Mouse (Mus musculus): ENCODE results near the gene Sema3f. TPM values are rescaled to one million over a fixed set of nuclear protein-coding genes. Genes with fewer than 3 reads are reported as not detected.
A peak's percentile ranks its signal among the peaks of the same experiment; 100 is the strongest.

Sema3f gene
- polyA plus RNA-seq, 1 experiment from 2014 or later, result 11.9 TPM

DNA sequence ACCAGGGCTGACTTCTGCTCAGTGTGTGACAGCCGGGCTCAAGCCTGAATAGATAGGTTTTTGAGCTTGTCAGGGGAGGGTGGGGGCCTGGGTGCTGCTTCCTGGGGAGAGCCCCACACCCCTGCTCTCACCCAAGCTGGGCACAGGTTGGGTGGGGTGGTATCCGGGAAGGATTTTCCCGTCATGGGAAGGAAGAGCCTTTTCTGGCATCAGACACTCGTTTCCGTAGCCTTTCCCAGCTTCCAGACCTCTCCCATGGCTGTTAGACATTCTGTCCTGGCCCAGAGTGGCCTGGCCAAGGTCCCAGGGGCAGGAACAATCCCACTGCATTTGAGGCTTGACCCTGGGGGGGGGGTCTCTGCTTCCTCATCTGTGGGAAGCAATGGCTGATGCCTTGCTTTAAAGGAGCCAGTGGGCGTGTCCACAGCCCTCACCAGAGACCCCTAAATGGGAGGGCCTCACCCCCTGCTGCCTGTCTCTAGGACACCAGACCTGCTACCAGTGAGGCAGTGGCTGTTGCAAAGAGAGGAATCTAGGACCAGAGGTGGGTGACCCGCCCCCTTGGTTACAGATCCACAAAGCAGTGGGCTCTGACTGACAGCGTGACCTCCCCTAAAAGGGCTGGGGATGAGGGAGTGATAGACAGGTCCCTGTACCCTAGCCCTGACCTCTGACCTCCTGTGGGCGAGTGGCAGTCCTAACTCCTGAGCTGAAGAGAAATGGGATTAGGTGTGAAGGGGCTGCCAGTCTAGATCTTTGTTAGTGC is 13.2 kb downstream of the Sema3f start:
- 7% methylated on average over 9 of the region's 9 CpGs for WGBS
- H3K9me3 ChIP-seq (ENCODE audit: control insufficient read depth, low read length), result no peaks in the 10 kb centered on the region
- DNase-seq (ENCODE audit: low spot score, missing footprints), result peak; percentile 93
- H3K36me3 ChIP-seq (ENCODE audit: control insufficient read depth, insufficient read depth, low read length), result peaks cover 4% of the 10 kb centered on the region; the same call in 1 of the 2 replicates
- peak overlapping the region; percentile 81 for H3K27ac ChIP-seq (ENCODE audit: low read depth, low read length)
- peaks cover 67% of the 10 kb centered on the region for H3K4me1 ChIP-seq (ENCODE audit: control insufficient read depth, insufficient read depth, low read length)
- H3K27me3 ChIP-seq (ENCODE audit: control insufficient read depth, insufficient read depth, low read length), result no peaks in the 10 kb centered on the region
- peak overlapping the region; percentile 36; the same call in 1 of the 2 replicates for H3K9ac ChIP-seq (ENCODE audit: low read length)
- ATAC-seq (ENCODE audit: low FRiP score), result peak; percentile 26
- peak overlapping the region; percentile 32; the same call in 1 of the 2 replicates for H3K4me2 ChIP-seq
- no peak overlapping the region for H3K4me3 ChIP-seq (ENCODE audit: low read depth, low read length)

DNA sequence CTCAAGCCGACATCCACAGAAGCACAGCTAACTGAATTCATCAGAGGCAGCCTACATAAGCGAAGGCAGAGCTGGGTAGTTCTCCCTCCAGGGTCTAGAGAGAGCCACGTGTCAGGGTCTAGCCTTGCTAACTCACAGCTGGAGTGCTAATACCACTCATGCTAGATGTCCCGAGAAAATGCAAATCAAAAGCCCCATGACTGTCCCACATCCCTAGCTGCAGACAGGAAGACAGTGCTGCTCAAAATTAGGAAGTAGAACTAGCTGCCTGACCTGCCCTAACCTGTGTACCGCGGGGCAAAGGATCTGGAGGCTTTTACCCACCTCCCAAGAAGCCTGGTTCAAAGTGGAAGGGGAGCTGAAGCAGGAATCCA is 14.2 kb downstream of the Sema3f start:
- peaks cover 67% of the 10 kb centered on the region for H3K4me1 ChIP-seq (ENCODE audit: control insufficient read depth, insufficient read depth, low read length)
- peak overlapping the region; percentile 81 for H3K27ac ChIP-seq (ENCODE audit: low read depth, low read length)
- peak; percentile 83 for DNase-seq (ENCODE audit: low spot score, missing footprints)
- WGBS, result 35% methylated on average over 6 of the region's 6 CpGs
- H3K9ac ChIP-seq (ENCODE audit: low read length), result no peak overlapping the region
- H3K9me3 ChIP-seq (ENCODE audit: control insufficient read depth, low read length), result no peaks in the 10 kb centered on the region
- ATAC-seq (ENCODE audit: low FRiP score), result no peak
- no peaks in the 10 kb centered on the region for H3K27me3 ChIP-seq (ENCODE audit: control insufficient read depth, insufficient read depth, low read length)
- H3K36me3 ChIP-seq (ENCODE audit: control insufficient read depth, insufficient read depth, low read length), result peaks cover 4% of the 10 kb centered on the region; the same call in 1 of the 2 replicates
- no peak overlapping the region for H3K4me2 ChIP-seq
- H3K4me3 ChIP-seq (ENCODE audit: low read depth, low read length), result no peak overlapping the region

DNA sequence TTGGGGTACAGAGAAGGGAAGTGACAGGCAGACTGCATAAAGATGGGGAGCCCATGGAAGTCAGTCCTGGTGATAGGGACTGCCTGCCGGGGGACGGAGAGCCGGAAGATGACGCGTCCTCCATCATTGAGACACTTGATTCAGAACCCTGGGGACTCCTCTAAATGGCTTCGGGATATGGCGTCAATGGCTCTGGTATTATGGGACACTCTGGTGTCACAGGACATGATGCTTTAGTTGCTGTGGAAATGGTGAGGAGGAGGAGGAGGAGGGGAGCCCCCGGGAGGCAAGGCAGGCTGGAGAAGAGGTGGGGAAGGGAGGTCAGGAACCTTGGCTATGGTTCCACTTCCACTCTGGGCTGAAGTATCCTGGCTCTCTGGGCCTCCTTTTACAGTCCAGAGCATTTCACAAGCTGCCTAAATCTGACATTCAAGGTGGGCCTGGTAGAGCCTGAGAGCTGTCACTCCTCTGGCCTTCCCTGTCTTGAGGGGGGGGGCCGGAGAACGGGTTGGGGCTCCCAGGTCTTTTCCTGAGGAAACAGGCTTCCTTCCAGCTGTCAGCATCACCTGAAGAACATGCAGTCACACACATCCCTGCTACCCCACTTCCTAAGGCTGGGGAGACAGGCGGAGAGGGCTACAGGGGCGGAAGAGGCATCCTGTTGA is 14.7 kb downstream of the Sema3f start:
- Histone ChIP-seq H3K4me2 (no peak overlapping the region), H3K4me3 (ENCODE audit: low read depth, low read length) (no peak overlapping the region), H3K27ac (ENCODE audit: low read depth, low read length) (no peak overlapping the region), H3K4me1 (ENCODE audit: control insufficient read depth, insufficient read depth, low read length) (peaks cover 64% of the 10 kb centered on the region), H3K9me3 (ENCODE audit: control insufficient read depth, low read length) (no peaks in the 10 kb centered on the region), H3K9ac (ENCODE audit: low read length) (no peak overlapping the region), H3K27me3 (ENCODE audit: control insufficient read depth, insufficient read depth, low read length) (no peaks in the 10 kb centered on the region), H3K36me3 (ENCODE audit: control insufficient read depth, insufficient read depth, low read length) (peaks cover 4% of the 10 kb centered on the region; the same call in 1 of the 2 replicates)
- no peak for ATAC-seq (ENCODE audit: low FRiP score)
- no peak for DNase-seq (ENCODE audit: low spot score, missing footprints)
- WGBS, result 81% methylated on average over 12 of the region's 12 CpGs

DNA sequence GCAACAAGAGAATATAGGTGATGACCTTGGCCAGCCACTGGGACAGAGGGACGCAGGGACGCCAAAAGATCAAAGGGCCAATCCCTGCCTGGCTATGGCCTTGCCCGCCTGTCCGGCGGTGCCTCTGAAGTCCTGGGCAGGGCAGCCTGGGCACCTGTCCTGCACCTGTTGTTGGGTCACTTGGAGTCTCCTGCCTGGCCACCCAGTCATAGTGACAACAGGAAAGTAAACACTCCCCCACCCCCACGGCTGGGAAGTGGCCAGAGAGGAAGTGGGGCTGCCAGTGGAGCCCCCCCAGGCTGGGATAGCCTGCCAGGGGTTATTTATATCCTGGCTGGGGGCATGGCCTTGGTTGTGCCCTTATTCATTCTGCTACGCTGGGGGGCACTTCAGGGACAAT is 15.6 kb downstream of the Sema3f start:
- 64% methylated on average over 7 of the region's 7 CpGs for WGBS
- Histone ChIP-seq H3K9ac (ENCODE audit: low read length) (no peak overlapping the region), H3K27ac (ENCODE audit: low read depth, low read length) (no peak overlapping the region), H3K4me3 (ENCODE audit: low read depth, low read length) (no peak overlapping the region), H3K27me3 (ENCODE audit: control insufficient read depth, insufficient read depth, low read length) (no peaks in the 10 kb centered on the region), H3K36me3 (ENCODE audit: control insufficient read depth, insufficient read depth, low read length) (peaks cover 4% of the 10 kb centered on the region; the same call in 1 of the 2 replicates), H3K4me2 (no peak overlapping the region), H3K4me1 (ENCODE audit: control insufficient read depth, insufficient read depth, low read length) (peaks cover 54% of the 10 kb centered on the region), H3K9me3 (ENCODE audit: control insufficient read depth, low read length) (no peaks in the 10 kb centered on the region)
- DNase-seq (ENCODE audit: low spot score, missing footprints) (no peak), ATAC-seq (ENCODE audit: low FRiP score) (no peak)

DNA sequence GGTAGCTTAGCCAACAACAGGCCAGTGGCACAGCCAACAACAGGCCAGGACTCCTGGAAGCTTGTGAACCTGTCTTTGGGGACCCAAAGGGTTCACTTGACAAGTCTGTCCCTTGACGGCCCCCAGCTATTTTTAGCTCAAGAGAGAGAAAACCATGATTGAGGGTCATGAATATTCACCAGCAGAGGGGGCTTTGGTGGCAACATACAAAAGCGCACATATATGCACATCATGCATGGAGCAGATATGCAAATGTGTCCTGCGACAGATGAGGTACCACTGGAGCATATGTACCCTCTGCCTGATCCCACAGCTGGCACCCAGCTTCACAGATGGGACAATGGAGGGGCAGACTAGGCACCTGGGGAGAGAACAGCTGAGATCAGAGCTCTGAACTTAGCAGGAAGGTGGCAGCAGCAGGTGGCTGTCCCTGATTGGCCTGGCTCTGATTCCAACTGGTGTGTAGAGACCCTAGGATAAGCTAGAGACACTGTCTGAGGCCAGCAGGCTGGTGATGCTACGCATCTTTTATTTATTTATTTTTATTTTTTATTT is 16.8 kb downstream of the Sema3f start:
- ATAC-seq (ENCODE audit: low FRiP score) (no peak), DNase-seq (ENCODE audit: low spot score, missing footprints) (no peak)
- Histone ChIP-seq H3K27me3 (ENCODE audit: control insufficient read depth, insufficient read depth, low read length) (no peaks in the 10 kb centered on the region), H3K4me3 (ENCODE audit: low read depth, low read length) (no peak overlapping the region), H3K36me3 (ENCODE audit: control insufficient read depth, insufficient read depth, low read length) (peaks cover 6% of the 10 kb centered on the region), H3K27ac (ENCODE audit: low read depth, low read length) (no peak overlapping the region), H3K9me3 (ENCODE audit: control insufficient read depth, low read length) (no peaks in the 10 kb centered on the region), H3K9ac (ENCODE audit: low read length) (no peak overlapping the region), H3K4me1 (ENCODE audit: control insufficient read depth, insufficient read depth, low read length) (peaks cover 43% of the 10 kb centered on the region), H3K4me2 (no peak overlapping the region)
- WGBS, result 75% methylated on average over 4 of the region's 4 CpGs

DNA sequence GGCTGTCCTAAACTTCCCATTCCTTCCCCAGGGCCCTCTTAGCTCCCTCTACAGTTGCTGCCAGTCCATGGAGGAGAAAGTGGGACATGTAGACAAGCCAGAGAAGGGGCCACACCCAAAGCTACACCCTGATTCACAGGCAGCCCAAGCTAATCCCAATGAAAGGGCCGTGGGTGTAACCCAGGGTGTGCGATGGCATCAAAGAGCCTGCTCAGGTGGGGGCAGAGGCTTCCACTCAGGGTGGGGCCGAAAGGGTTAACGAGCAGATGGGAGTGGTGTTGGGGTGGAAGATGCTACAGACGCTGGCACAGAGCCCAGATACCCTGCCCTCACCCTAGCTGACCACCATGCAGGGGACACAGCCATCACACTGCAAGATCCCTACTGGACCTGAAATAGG is 17.5 kb downstream of the Sema3f start:
- Histone ChIP-seq H3K4me1 (ENCODE audit: control insufficient read depth, insufficient read depth, low read length) (peaks cover 36% of the 10 kb centered on the region), H3K27me3 (ENCODE audit: control insufficient read depth, insufficient read depth, low read length) (no peaks in the 10 kb centered on the region), H3K4me3 (ENCODE audit: low read depth, low read length) (no peak overlapping the region), H3K27ac (ENCODE audit: low read depth, low read length) (no peak overlapping the region), H3K4me2 (no peak overlapping the region), H3K9me3 (ENCODE audit: control insufficient read depth, low read length) (no peaks in the 10 kb centered on the region), H3K9ac (ENCODE audit: low read length) (no peak overlapping the region), H3K36me3 (ENCODE audit: control insufficient read depth, insufficient read depth, low read length) (peaks cover 6% of the 10 kb centered on the region)
- 79% methylated on average over 5 of the region's 5 CpGs for WGBS
- no peak for DNase-seq (ENCODE audit: low spot score, missing footprints)
- no peak for ATAC-seq (ENCODE audit: low FRiP score)

DNA sequence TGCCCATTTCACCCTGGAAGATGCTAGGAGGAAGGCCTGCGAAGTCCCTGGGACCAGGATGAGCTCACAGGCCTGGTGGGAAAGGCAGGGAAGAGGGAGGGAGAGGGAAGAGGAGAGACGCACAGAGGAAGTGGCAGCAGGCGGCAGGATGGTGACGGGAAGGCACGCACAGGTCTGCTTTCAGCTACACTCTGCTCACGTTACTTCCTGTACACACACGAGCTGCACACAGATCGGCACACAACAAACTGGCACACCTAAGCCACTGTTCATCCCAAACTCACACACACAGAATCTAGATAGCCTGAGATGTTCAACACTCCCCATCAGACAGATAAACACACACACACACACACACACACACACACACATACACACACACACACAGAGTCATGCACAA is 19.9 kb downstream of the Sema3f start:
- Histone ChIP-seq H3K9me3 (ENCODE audit: control insufficient read depth, low read length) (no peaks in the 10 kb centered on the region), H3K27ac (ENCODE audit: low read depth, low read length) (no peak overlapping the region), H3K4me1 (ENCODE audit: control insufficient read depth, insufficient read depth, low read length) (peaks cover 12% of the 10 kb centered on the region), H3K36me3 (ENCODE audit: control insufficient read depth, insufficient read depth, low read length) (peaks cover 6% of the 10 kb centered on the region), H3K27me3 (ENCODE audit: control insufficient read depth, insufficient read depth, low read length) (no peaks in the 10 kb centered on the region), H3K4me3 (ENCODE audit: low read depth, low read length) (no peak overlapping the region), H3K4me2 (no peak overlapping the region), H3K9ac (ENCODE audit: low read length) (no peak overlapping the region)
- ATAC-seq (ENCODE audit: low FRiP score) (no peak), DNase-seq (ENCODE audit: low spot score, missing footprints) (no peak)
- WGBS, result 87% methylated on average over 8 of the region's 8 CpGs

DNA sequence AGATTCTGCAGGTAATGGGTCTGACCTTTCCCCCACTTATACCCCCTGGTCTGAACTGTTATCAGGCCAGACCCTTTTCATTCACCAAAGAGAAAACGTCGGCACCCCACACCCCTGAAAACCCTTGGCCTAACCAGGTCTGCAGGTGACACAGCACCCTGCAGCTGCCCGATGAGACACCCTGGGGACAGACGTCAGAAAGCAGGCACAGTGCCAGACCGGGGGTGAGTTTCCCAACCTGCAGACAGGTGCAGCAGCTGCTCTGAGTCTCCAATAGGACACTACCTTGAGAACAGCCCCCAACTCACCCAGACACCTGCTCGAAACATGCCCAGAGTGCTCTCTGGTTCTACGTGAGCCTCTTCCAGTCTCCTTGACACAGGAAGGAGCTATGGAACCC is 21.3 kb downstream of the Sema3f start:
- Histone ChIP-seq H3K4me3 (ENCODE audit: low read depth, low read length) (no peak overlapping the region), H3K9ac (ENCODE audit: low read length) (no peak overlapping the region), H3K4me2 (no peak overlapping the region), H3K27ac (ENCODE audit: low read depth, low read length) (no peak overlapping the region), H3K36me3 (ENCODE audit: control insufficient read depth, insufficient read depth, low read length) (peaks cover 6% of the 10 kb centered on the region), H3K27me3 (ENCODE audit: control insufficient read depth, insufficient read depth, low read length) (no peaks in the 10 kb centered on the region), H3K4me1 (ENCODE audit: control insufficient read depth, insufficient read depth, low read length) (peaks cover 7% of the 10 kb centered on the region), H3K9me3 (ENCODE audit: control insufficient read depth, low read length) (no peaks in the 10 kb centered on the region)
- no peak for DNase-seq (ENCODE audit: low spot score, missing footprints)
- 88% methylated on average over 7 of the region's 7 CpGs for WGBS
- no peak for ATAC-seq (ENCODE audit: low FRiP score)

DNA sequence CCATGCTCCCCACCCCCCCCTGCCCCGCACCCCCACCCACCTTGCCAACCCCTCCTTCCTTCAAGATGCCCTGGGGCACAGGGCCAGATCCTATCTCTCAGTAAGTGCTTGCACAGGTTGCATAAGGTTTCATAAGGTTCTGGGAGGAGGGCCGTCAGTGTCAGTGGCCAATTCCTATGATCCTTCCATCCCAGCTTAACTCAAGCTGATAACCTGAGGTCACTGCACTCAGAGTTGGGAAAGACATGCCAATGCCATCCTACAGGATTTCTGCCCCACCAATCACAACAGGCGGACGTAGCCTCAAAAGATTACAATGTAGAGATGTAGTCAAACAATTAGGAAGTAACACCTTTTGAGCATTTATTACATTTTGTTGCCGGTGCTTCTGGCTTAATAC is 21.9 kb downstream of the Sema3f start:
- Histone ChIP-seq H3K4me1 (ENCODE audit: control insufficient read depth, insufficient read depth, low read length) (peaks cover 4% of the 10 kb centered on the region), H3K36me3 (ENCODE audit: control insufficient read depth, insufficient read depth, low read length) (peaks cover 6% of the 10 kb centered on the region)
- 89% methylated on average over 5 of the region's 5 CpGs for WGBS

More for the DNA sequence above, 21.9 kb downstream of the Sema3f start:
- no peaks in the 10 kb centered on the region for H3K9me3 ChIP-seq (ENCODE audit: control insufficient read depth, low read length)
- H3K4me3 ChIP-seq (ENCODE audit: low read depth, low read length), result no peak overlapping the region
- ATAC-seq (ENCODE audit: low FRiP score) (no peak), DNase-seq (ENCODE audit: low spot score, missing footprints) (no peak)
- H3K27ac ChIP-seq (ENCODE audit: low read depth, low read length), result no peak overlapping the region
- no peaks in the 10 kb centered on the region for H3K27me3 ChIP-seq (ENCODE audit: control insufficient read depth, insufficient read depth, low read length)
- no peak overlapping the region for H3K9ac ChIP-seq (ENCODE audit: low read length)
- H3K4me2 ChIP-seq, result no peak overlapping the region
